Mouse (Mus musculus): ENCODE data around the gene Acy3.
"Not testable (repeated sequence)": the region's sequence is repeated elsewhere in the genome, so short reads cannot be mapped to it uniquely, and the experiment has no call there.

The Acy3 gene

DNA sequence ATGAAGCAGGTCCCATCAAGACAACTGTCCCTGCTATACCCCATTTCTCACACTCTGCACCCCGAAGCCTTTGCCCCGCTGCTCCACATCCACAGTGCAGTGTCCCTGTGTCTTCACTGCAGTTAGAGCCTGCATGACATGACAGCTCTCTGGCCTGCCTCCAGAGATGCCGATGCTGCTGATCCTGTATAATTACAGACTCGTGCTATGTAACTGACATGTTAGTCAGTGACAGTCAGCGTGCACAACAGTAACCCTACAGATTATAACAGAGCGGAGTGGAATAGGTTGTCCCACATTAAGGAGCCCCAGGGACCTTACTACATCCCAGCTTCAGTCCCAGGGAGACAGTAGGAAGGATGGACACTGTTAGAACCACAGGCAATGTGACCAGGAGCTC is 11.8 kb upstream of the Acy3 start:
- DNase-seq (ENCODE audit: low spot score in 2 of 2), result not testable (repeated sequence)

DNA sequence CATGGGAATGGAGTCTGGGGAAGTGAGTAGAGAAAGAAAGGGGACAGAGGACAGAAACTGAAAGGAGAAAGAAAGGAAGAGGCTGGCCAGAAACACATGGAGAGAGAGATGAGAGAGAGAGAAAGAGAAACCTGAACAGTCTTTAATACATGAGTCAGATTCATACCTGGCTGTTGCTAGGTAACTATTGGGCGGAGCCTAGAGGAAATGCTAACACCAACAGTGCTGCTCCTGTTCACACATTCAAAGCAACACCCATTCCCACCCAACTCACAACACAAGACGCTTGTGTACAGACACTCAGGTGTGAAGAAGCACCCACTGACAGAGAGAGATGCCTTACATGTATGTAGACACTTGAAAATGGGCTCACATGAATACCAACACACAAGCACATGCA is 10.5 kb upstream of the Acy3 start:
- DNase-seq (ENCODE audit: low spot score in 2 of 2), result no peak

DNA sequence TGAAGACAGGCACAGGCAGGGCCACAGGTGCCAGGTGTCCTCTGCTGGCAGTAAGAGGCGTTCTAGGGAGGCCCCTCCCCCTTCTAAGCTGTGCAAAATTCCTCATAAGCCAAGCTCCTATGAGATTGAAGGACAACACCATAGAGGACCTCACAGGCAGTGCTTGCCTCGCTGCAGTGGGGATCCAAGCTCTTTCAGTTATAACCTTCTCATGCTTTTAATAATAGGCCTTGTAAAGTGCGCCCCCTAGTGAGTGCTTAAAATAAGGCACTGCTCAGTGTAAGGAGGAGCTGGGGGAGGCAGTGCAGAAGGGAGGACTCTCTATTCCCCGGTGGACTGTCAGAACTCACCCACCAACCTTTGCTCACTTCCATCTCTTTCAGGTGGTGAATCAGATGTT is 6.1 kb upstream of the Acy3 start:
- DNase-seq (ENCODE audit: low spot score in 2 of 2), result peak in 1 of 2 experiments; percentile 74

DNA sequence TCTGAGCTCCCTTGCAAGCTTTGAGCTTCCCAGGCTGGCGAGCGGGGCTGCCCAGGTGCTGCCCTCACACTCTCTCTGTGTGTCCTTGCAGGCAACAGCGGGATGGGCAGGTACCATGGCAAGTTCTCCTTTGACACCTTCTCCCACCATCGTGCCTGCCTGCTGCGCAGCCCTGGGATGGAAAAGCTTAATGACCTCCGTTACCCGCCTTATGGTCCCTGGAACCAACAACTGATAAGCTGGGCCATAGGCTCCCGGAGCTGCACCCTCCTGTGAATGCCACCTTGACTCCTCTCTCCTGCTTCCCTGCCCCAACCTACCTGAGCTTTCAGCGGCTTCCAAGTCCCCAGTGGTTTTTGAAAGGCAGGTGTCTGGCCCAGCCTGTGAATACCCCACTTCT is 5.5 kb upstream of the Acy3 start:
- no peak for DNase-seq (ENCODE audit: low spot score in 2 of 2)

DNA sequence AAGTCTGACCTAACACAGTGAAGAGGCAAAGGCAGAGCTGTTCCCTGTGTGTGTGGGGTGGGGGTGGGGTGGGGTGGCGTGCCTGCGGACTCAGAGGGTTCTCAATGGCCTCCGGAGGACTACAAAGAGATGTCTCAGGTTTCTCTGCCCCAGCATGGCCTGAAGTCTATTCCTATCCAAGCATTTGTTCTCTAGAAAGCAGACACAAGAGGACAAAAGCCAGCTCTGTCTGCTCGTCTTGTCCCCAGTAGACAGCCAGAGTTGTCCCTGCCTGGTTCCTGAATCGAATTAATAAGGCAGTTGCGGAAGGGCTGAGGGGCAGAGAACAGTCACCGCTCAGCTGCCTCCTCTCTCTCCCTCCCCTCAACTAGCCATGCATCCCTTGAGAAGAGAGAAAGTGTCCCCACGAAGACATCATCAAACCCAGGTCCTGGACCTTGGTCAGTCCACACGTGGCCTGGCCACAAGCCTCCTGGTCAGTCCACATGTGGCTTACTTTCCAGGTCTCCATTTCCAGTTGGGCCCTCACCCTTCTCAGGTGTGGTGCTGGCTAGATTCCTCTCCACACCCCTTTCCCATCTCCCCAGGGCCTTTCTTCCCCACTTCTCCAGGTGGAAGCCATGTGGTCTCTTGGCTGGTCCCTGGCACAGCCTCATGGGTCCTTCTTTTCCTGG is 2.7 kb upstream of the Acy3 start:
- DNase-seq (ENCODE audit: low spot score in 2 of 2), result no peak

DNA sequence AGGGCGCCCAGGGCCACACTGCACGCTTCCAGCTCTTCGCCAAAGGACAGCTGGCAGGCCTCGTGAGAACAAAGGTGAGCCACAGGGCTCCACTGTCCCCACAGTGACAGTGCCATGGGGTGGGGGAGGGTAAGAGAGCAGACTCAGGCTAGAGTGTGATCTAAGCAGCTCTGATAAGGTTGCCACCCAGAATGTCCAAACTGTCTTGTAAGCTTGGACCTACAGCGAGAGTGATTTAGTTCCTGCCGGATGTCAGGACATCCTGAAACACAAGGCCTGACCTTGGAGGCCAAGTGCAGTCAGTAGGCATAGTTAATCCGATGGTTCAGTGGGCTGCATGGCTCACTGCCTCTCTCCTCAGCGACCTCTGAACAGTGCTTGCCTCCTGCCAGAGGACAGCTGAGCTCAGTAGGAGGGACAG is 1.1 kb upstream of the Acy3 start:
- DNase-seq (ENCODE audit: low spot score in 2 of 2), result no peak

DNA sequence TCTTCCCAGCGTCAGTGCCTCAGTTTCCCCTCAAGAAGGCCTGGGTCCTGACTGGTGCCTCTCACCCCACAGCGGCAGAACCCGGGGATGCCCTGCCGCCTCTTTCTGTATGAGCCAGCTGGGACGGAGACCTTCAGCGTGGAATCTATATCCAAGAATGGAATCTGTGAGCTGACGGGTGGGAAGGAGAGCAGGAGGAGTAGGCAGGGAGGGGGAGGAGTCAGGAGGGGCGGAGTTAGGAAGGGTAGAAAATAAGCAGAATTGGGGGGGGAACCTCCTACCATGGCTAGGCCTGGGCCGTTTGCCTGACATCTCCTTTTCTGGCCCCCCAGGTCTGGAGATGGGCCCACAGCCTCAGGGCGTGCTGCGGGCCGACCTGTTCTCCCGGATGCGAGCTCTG is 1.7 kb downstream of the Acy3 start:
- no peak for DNase-seq (ENCODE audit: low spot score in 2 of 2)

DNA sequence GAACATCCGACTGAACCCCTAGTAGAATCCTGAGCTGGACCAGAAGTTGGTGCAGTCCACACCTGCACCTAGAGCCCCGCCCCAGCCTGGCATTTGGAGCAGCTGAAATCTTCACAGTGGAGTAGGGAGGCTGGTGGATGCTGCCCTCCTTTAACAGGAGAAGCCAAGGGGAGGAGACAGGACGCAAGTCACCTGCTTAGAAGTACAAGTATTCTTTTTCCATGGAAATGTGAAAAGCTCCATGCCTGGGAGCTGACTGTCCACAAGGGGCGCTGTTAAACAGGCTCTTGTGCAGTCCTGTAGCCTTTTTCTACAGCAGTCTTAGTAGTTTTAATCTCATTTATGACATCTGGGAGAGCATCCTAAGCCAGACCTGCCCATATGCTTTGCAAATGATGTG is 2.4 kb downstream of the Acy3 start:
- DNase-seq (ENCODE audit: low spot score in 2 of 2), result no peak

DNA sequence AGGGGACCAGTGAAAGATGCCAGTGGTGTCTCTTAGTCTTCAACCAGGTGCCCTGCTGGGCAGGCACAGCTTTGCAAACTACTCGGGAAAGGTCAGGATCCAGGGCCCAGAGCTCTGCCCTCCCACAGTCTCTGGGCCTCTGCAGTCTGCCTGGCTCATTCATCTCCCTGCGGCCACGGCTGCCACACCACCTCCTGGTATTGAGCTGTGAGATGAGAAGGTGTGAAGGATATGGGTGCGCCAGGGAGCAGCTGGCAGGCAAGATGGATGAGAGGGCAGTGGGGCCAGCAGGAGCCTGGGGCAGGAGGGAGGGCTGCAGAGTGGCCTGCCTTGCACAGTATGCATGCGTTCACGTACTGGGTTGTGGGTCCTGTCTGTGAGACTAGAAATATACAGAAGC is 4.4 kb downstream of the Acy3 start:
- DNase-seq (ENCODE audit: low spot score in 2 of 2), result no peak

DNA sequence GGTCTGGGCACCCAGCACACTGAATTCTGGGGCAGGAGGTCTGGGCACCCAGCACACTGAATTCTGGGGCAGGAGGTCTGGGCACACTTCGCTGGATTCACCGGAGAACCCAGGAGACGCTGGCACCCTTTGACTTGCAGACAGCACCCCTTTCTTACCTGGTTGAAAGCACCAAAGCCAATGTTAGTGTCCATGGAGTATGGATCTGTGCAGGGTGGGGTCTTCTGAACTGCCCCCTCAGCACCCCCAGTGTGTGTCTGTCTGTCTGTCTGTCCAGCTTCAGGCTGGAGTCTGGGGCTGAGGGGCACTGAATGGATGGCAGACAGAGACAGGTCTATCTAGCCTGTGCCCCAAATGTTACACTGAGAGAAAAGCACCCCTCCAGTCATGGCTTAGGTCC is 5.2 kb downstream of the Acy3 start:
- no peak for DNase-seq (ENCODE audit: low spot score in 2 of 2)

DNA sequence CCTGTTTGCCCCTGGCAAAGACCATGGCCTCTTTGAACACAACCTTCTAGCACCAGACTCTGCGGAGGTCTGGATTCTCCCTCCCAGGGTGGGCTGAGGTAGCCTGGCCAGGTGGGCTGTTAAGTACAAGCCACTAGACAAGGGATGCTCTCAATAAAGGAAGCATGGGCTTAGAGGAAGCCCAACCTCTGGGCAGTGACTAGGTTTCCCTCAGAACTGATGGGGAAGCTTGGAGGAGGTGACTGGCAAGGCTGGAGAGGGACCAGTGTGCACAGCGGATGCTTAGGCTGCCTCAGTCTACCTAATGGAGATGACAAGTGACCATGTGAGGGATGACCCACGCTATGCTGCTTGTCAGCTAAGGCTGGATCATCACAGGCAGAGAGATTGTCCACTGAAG is 5.6 kb downstream of the Acy3 start:
- DNase-seq (ENCODE audit: low spot score in 2 of 2), result no peak

DNA sequence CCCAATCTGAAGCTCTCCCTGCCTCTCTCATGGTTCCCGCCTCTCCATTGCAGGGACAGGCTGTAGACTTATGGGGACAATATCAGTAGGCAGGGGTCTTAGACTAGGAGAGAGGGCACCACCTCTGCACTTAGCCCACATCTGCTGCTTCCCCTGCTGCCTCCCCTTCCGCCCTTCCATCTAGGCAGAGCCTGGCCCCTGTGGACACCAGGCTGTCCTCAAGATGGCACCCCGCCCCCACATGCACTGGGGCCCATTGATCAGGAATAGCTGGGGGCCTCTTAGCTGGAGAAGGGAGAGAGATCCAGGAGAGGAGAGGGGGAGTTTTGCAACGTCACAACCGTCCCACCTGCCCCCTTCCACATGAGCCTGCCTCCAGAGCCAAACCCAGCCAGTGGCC is 6.0 kb downstream of the Acy3 start, which contains the start of gene Tbx10:
Tbx10 (plus strand) TSS at position 337 of the 400 bp plus-strand sequence.
- DNase-seq (ENCODE audit: low spot score in 2 of 2), result no peak

DNA sequence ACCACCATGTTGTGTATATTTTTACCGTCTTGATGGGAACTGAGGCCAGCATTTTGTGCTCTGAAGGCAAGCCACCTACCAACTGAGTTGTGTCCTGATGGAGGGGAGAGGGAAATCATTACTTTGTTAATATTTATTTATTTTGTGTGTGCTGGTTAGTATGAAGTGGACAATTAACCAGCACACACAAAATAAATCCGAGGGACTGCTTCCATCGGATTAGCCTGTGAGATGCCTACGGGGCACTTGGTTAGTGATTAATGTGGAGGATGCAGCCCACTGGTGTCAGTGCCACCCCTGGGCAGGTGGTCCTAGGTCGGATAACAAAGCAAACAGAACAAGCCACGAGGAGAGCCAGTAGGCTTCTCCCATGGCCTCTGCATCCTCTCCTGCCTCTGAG is 8.6 kb downstream of the Acy3 start:
- no peak for DNase-seq (ENCODE audit: low spot score in 2 of 2)

DNA sequence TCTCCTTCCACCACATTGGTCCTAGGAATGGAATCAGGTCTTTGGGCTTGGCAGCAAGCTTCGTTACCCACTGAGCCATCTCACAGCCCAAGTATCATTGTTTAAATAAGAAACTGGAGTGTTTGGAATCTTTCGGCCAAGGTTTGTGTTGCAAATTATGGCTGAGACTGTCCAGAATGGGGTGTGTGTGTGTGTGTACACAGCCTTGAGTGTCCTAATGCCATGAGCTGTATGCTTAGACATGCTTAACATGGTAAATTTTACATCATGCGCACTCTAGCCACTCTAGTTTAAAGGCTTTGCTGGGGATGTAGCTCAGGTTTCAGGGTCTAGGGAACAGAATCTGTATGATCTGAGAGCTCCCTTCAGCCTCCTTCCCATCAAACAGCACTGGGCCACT is 9.1 kb downstream of the Acy3 start:
- DNase-seq (ENCODE audit: low spot score in 2 of 2), result no peak

DNA sequence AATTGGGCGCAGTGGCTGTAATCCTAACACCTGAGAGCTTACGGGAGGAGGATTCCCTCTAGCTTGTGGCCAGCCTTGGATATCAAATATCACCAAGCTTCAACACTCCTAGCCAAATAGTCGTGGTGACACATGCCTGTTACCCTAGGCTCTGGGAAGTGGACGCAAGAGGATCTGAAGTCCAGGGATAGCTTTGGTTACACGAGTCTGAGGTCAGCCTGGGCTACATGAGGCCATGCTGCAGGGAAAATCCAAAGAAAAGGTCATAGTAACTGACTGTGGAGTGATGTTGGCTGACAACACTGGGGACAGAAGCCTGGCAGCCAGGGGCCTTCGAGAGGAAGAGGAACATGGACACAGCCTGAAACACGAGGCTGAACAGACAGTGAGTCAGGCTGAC is 9.7 kb downstream of the Acy3 start:
- DNase-seq (ENCODE audit: low spot score in 2 of 2), result no peak

DNA sequence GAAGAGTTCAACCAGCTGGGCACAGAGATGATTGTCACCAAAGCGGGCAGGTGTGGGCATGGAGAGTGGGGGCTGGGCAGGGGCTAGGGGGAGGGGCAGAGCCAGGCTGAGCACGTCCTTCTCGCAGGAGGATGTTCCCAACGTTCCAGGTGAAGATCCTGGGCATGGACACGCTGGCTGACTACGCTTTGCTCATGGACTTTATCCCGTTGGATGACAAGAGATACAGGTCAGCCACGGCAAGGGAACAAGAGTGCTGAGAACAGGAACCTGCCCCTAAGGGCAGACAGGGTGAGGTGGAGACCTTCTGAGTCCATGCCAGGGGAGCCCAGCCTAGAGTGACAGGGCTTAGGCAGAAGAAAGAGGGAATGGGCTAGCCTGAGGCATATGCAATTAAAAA is 10.4 kb downstream of the Acy3 start:
- no peak for DNase-seq (ENCODE audit: low spot score in 2 of 2)

DNA sequence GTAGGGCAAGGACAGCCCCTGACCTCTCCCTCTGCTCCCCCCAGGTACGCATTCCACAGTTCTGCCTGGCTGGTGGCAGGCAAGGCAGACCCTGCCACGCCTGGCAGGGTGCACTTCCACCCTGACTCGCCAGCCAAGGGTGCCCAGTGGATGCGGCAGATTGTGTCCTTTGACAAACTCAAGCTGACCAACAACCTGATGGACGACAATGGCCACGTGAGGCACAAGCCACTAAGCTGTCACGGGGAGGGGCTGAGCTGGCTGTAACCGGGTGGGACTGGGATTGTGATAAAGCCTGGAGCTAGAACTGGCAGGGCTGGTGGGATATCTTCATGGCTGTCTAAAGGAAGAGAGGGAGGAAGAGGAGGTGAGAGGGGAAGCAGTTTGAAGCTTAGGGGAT is 10.9 kb downstream of the Acy3 start:
- DNase-seq (ENCODE audit: low spot score in 2 of 2), result no peak

DNA sequence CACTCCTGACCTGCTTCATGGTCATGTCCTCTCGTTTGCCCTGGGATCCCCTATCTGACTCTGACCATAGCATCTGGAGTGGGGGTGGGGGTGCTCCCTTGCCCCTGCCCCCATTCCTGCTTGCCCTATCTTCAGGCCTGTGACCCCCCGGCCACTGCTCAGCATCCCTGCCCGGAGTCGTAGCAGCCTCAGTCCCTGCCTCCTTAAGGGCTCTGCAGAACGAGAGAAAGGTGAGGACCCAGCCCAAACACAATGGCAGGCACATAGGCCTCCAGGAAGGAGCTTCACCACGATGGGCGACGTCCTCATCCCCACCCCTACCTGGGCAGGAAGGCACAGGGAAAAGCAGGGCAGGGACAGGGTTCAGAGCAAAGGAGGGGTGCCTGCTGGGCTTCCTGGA is 12.0 kb downstream of the Acy3 start:
- DNase-seq (ENCODE audit: low spot score in 2 of 2), result no peak

DNA sequence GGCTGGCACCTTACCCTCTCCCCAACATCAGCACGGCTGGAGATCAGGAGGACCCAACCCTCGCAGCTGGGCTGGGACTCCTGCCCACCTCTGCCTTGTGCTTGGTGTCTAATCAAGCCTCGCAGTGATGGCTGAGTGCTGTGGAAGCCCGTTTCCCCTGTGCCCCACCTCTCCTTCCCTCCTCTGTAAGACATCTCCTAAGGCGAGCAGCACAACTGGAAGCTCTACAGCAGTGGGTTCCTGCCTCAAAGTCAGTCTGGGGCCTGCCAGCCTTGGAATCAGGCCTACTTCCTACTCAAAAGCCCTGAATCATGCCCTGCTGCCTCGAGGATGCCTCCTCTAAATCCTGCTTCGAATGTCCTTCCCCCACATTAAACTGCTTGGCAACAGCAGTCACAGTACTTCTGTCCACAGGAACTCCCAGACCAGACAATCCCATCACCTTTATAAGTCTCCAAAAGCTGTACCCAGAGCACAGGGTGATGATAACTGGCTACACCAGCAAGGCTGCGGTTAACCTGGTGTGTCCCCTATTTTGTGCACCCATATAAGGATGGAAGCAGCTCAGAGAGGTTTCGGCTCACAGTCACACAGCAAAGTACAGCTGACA is 12.9 kb downstream of the Acy3 start:
- DNase-seq (ENCODE audit: low spot score in 2 of 2), result no peak

DNA sequence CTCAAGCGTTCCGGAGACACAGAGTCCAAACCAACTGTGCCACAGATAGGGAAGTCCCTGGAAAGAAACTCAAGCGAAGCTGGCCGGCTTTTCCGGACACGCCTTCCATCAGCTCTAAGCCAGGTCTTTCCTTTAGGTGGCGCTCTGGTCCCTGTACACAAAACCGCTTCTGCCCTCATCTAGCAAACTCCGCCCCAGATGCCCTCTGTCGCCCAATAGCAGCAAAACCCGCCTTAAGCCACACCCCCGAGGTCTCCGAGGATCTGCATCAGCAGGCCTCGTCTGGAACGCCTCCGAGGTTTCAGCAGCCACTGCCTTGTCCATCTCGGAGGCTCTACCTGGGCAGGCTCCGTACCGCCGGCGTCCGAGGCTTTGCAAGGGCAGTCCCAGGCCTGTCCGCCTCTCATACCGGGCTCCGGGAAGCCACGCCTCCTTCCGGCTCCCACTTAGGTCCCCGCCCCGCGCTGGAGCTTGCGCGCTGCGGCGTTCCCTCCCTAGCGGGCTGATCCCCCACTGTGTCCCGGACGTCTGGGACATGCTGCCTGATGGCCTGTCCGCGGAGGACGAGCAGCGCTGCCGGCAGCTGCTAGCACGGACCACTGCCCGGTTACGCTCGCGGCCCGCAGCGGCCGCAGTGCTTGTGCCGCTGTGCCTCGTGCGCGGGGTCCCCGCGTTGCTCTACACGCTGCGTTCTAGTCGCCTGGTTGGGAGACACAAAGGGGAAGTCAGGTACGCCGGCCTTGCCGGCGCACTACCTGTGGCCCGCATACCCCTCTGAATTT is 13.9 kb downstream of the Acy3 start, which contains the start of the genes Nudt8 and Gm49405:
Nudt8 (plus strand) TSS at position 462 of the 782 bp plus-strand sequence.
Gm49405 (plus strand) TSS at position 508 of the 782 bp plus-strand sequence.
- peak; percentile 93 to 95 for DNase-seq (ENCODE audit: low spot score in 2 of 2)

DNA sequence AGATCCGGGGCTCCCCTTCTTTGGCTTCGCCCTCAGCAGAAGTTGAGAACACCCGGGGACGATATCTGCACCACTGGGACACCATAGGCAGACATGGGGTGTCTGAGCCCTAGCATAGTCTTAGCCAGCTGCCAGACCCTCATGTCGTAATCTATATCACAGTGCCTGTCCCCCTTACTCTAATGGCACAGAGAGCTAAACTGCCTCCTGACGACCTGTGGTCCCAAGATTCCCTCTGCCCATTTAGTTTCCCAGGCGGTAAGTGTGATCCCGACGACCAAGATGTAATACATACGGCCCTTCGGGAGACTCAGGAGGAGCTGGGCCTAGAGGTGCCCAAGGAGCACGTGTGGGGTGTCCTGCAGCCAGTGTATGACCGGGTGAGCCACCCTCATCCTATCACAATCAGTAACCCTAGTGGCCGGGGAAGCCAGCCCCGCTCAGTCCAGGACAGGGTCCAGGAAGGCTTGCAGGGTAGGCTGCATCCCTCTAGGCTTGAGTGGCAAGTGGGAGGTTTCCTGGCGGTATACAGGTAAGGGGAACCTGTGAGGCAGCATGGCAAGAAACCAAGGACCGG is 14.7 kb downstream of the Acy3 start:
- DNase-seq (ENCODE audit: low spot score in 2 of 2), result no peak

DNA sequence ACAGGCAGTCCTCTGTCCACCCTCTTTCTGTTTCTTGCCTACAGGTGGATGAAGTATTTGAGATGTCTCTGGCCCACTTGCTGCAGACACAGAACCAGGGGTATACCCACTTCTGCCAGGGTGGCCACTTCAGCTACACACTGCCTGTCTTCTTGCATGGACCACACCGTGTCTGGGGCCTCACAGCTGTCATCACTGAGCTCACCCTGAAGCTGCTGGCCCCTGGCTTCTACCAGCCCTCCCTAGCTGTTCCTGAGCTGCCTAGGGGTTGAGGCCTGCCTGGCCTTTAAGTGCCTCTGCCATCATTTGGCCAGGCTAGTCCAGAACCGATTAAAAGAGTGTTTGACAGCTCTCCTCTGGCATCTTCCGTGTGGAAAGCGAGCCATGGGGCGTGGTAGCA is 15.4 kb downstream of the Acy3 start:
- no peak for DNase-seq (ENCODE audit: low spot score in 2 of 2)

DNA sequence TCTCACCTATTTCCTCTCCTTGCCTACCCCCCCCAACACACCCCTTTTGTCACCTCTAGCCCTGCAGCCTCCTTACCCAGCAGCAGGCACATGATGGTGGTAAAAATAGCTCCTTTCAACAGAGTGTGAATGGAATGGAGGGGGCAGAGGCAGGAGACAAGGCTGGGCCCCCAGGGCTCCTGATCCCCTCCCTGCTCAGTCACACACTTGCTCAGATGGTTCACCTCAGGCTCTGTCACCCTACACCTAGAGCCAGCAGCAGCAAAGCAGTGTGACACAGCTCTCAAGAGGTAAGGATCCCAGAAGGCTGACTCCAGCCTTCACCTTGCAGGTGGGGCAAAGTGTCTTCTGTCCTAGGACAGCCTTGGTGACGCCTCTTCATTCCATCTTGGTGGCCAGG is 16.7 kb downstream of the Acy3 start, which contains the start of gene Doc2g:
Doc2g (plus strand) TSS at position 202 of the 400 bp plus-strand sequence.
- DNase-seq (ENCODE audit: low spot score in 2 of 2), result no peak
